Mouse (Mus musculus) heart, adult 9 months (tissue): Measurements from ENCODE around the gene Dagla.

ENCODE experiments used
- DNase-seq, 2 experiments: peaks; one replicate each; pipeline ENCODE4 v3.0.0; 2022; ENCODE audit warnings: low spot score in 2 of 2

The Dagla gene

GRCm38 (mm10) chr19:10203146-10203847, 101.4 kb downstream of the Dagla start:
- DNase-seq, result no peak

GRCm38 (mm10) chr19:10198723-10199122, 106.0 kb downstream of the Dagla start:
- peak; percentile 42 to 69 for DNase-seq

- no peak for DNase-seq
Measured at GRCm38 (mm10) chr19:10198286-10198685, 106.4 kb downstream of the Dagla start.

- no peak for DNase-seq
Measured at GRCm38 (mm10) chr19:10197130-10197529, 107.5 kb downstream of the Dagla start.
